14 mouse cellular contexts compared by ENCODE assay signal in the genomic region with DNA sequence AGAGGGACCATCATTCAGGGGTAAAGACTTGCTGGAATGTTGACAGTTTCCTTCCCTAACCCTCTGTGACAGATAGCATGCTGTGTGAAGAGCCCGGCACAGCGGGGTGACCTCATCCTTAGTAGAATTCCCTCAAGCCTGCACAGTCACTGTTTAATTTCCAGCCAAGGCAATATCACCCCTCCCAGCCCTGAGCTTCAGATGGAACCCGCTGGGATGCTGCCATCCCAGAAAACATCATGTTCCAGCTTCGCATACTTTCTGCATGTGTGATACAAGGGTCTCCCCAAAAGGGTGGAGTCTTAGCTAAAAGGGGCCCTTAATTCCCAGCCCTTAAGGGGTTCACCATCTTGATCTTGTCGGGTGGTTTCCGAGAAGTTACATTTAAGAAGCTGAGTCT. TPM values are rescaled to one million over a fixed set of nuclear protein-coding genes. Genes with fewer than 3 reads are reported as not detected.
DNase-seq lines count a peak whose midpoint lies in the region; ATAC-seq lines count a peak whose summit lies in the region.
"Had no signal": no experiment of that assay in that cellular context is flagged by ENCODE, and none has a peak within 500 bp of the region (broad histone marks: within the 10 kb centered on the region; RNA-seq: fewer than 3 reads in every experiment).

No protein-coding gene starts in this region.

- no peaks in the 10 kb centered on the region for H3K9me3 ChIP-seq in embryonic facial prominence, embryonic 14.5 days (ENCODE audit: control insufficient read depth, low read length)
- no peaks in the 10 kb centered on the region for H3K9me3 ChIP-seq in embryonic facial prominence, embryonic 10.5 days
- H3K9me3 ChIP-seq in intestine, embryonic 14.5 days (ENCODE audit: control insufficient read depth, low read length) = no peaks in the 10 kb centered on the region
- H3K9me3 ChIP-seq: neural tube, embryonic 12.5 days had no signal

- H3K27ac ChIP-seq in embryonic facial prominence, embryonic 14.5 days (replicated peaks; ENCODE audit: low read depth, low read length) = no peak overlapping the region
- H3K27ac ChIP-seq in embryonic facial prominence, embryonic 10.5 days (replicated peaks) = no peak overlapping the region
- no peak overlapping the region for H3K27ac ChIP-seq in intestine, embryonic 14.5 days (ENCODE audit: low read depth)
- H3K27ac ChIP-seq: neural tube, embryonic 12.5 days had no signal

- H3K27me3 ChIP-seq in embryonic facial prominence, embryonic 14.5 days (replicated peaks; ENCODE audit: control insufficient read depth, insufficient read depth, low read length) = no peaks in the 10 kb centered on the region
- no peaks in the 10 kb centered on the region for H3K27me3 ChIP-seq in embryonic facial prominence, embryonic 10.5 days (replicated peaks; ENCODE audit: low read depth, poor library complexity, severe bottlenecking)
- no peaks in the 10 kb centered on the region for H3K27me3 ChIP-seq in intestine, embryonic 14.5 days (replicated peaks; ENCODE audit: control insufficient read depth, insufficient read depth, low read length)
- H3K27me3 ChIP-seq: neural tube, embryonic 12.5 days had no signal

- peak; percentile 35 for DNase-seq in embryonic facial prominence, embryonic 14.5 days (ENCODE audit: low spot score)
- DNase-seq in embryonic facial prominence, embryonic 10.5 days (ENCODE audit: low spot score) = no peak
- peak; percentile 66 to 80 for DNase-seq in heart, adult 18-20 months
- DNase-seq in intestine, embryonic 14.5 days (ENCODE audit: low spot score) = no peak
- DNase-seq in retina, postnatal 1 day = peak; percentile 27
- no peak for DNase-seq in right cerebral cortex, postnatal 36 days (ENCODE audit: low spot score in 2 of 2)
- DNase-seq in cerebellum, adult 11 months = no peak
- DNase-seq in left cerebral cortex, postnatal 25 days (ENCODE audit: low spot score in 2 of 2) = no peak
- DNase-seq: embryo, embryonic 11 days; forebrain, postnatal 0 days; kidney, postnatal 14 days; left cerebral cortex, postnatal 4 days had no signal

- ATAC-seq in embryonic facial prominence, embryonic 14.5 days (ENCODE audit: low read depth) = no peak; the same call in 1 of the 2 replicates
- peak; percentile 66; the same call in 1 of the 2 replicates for ATAC-seq in intestine, embryonic 14.5 days (replicated peaks; ENCODE audit: low FRiP score, low TSS enrichment, low read depth)
- ATAC-seq: forebrain, postnatal 0 days had no signal

- H3K9ac ChIP-seq in embryonic facial prominence, embryonic 14.5 days (ENCODE audit: low read depth, low read length) = no peak overlapping the region
- H3K9ac ChIP-seq in intestine, embryonic 14.5 days (ENCODE audit: low read length) = no peak overlapping the region
- H3K9ac ChIP-seq: forebrain, postnatal 0 days; neural tube, embryonic 12.5 days had no signal

- no peak overlapping the region for H3K4me2 ChIP-seq in embryonic facial prominence, embryonic 14.5 days (ENCODE audit: low read depth, low read length)
- H3K4me2 ChIP-seq in intestine, embryonic 14.5 days (ENCODE audit: low read length) = no peak overlapping the region
- H3K4me2 ChIP-seq: neural tube, embryonic 12.5 days had no signal

- intact Hi-C loops in left cerebral cortex, postnatal 25 days (cut with DNase I) = no loop called here

- H3K4me3 ChIP-seq in embryonic facial prominence, embryonic 14.5 days (ENCODE audit: low read depth, low read length) = no peak overlapping the region
- H3K4me3 ChIP-seq in embryonic facial prominence, embryonic 10.5 days = no peak overlapping the region
- H3K4me3 ChIP-seq in intestine, embryonic 14.5 days (ENCODE audit: low read depth, low read length) = no peak overlapping the region
- H3K4me3 ChIP-seq: neural tube, embryonic 12.5 days had no signal

- 65% methylated on average over 6 of the region's 6 CpGs for WGBS in embryonic facial prominence, embryonic 14.5 days
- 83% methylated on average over 6 of the region's 6 CpGs for WGBS in embryonic facial prominence, embryonic 10.5 days
- WGBS in intestine, embryonic 14.5 days = 50% methylated on average over 6 of the region's 6 CpGs

- H3K4me1 ChIP-seq in embryonic facial prominence, embryonic 14.5 days (ENCODE audit: control insufficient read depth, insufficient read depth, low read length) = no peaks in the 10 kb centered on the region
- H3K4me1 ChIP-seq in embryonic facial prominence, embryonic 10.5 days = no peaks in the 10 kb centered on the region
- H3K4me1 ChIP-seq in intestine, embryonic 14.5 days (replicated peaks; ENCODE audit: control insufficient read depth, insufficient read depth, low read length) = no peaks in the 10 kb centered on the region
- H3K4me1 ChIP-seq: neural tube, embryonic 12.5 days had no signal

- H3K36me3 ChIP-seq in embryonic facial prominence, embryonic 14.5 days (ENCODE audit: control insufficient read depth, insufficient read depth, low read length) = no peaks in the 10 kb centered on the region
- H3K36me3 ChIP-seq in embryonic facial prominence, embryonic 10.5 days (replicated peaks) = no peaks in the 10 kb centered on the region
- no peaks in the 10 kb centered on the region for H3K36me3 ChIP-seq in intestine, embryonic 14.5 days (ENCODE audit: control insufficient read depth, insufficient read depth, low read length)
- H3K36me3 ChIP-seq: neural tube, embryonic 12.5 days had no signal

RNA-seq across cellular contexts. Expression of gene Fbn1, which starts 22.9 kb away (rescaled TPM):
- 61.0 and 61.1 TPM in 2 replicates for polyA plus RNA-seq in embryonic facial prominence, embryonic 14.5 days (2014; fragmentation: Nextera tagmentation; extraction: Ambion mirVana)
- 6.8 and 8.1 TPM in 2 replicates for polyA plus RNA-seq in embryonic facial prominence, embryonic 10.5 days (2016; fragmentation: Nextera tagmentation; extraction: Ambion mirVana)
- total RNA-seq in heart, adult 18-20 months (2021) = 10 to 100 TPM; 28.6 to 33.5 TPM
- polyA plus RNA-seq in intestine, embryonic 14.5 days (2014; fragmentation: Nextera tagmentation; extraction: Ambion mirVana) = 41.8 and 45.1 TPM in 2 replicates
- 1 to 10 TPM; 4.7 to 5.4 TPM for total RNA-seq in left cerebral cortex, postnatal 25 days (2021)

RNA-seq across cellular contexts. Expression of gene Gm9913, which starts 25.8 kb away (rescaled TPM):
- 0.31 and 0.60 TPM in 2 replicates for polyA plus RNA-seq in embryonic facial prominence, embryonic 14.5 days (2014; fragmentation: Nextera tagmentation; extraction: Ambion mirVana)
- polyA plus RNA-seq in embryonic facial prominence, embryonic 10.5 days (2016; fragmentation: Nextera tagmentation; extraction: Ambion mirVana) = 0.09 and 0.20 TPM in 2 replicates
- total RNA-seq in heart, adult 18-20 months (2021) = under 1 TPM; 0.30 to 0.41 TPM
- 0.39 and 0.66 TPM in 2 replicates for polyA plus RNA-seq in intestine, embryonic 14.5 days (2014; fragmentation: Nextera tagmentation; extraction: Ambion mirVana)
- total RNA-seq in left cerebral cortex, postnatal 25 days (2021) = not detected
- total RNA-seq: megakaryocyte progenitor cell, adult 5-6 weeks had no signal

Comparison
In these comparisons a context has a peak if more than half of its experiments do, and no peak if none do; other contexts are left out.
1. DNase-seq: peak in embryonic facial prominence, embryonic 14.5 days (single experiment), heart, adult 18-20 months (2 of 2) and retina, postnatal 1 day (single experiment); none in embryonic facial prominence, embryonic 10.5 days (single experiment), intestine, embryonic 14.5 days (single experiment), right cerebral cortex, postnatal 36 days (0 of 2), cerebellum, adult 11 months (single experiment) and left cerebral cortex, postnatal 25 days (0 of 2).